Mouse (Mus musculus): ENCODE results near the gene Zfp781. TPM values are rescaled to one million over a fixed set of nuclear protein-coding genes. Genes with fewer than 3 reads are reported as not detected.
"Not testable (repeated sequence)": the region's sequence is repeated elsewhere in the genome, so short reads cannot be mapped to it uniquely, and the experiment has no call there.

Zfp781 gene
- polyA plus RNA-seq (2012; rRNA removed) = 0.02 and 0.07 TPM in 2 replicates

DNA sequence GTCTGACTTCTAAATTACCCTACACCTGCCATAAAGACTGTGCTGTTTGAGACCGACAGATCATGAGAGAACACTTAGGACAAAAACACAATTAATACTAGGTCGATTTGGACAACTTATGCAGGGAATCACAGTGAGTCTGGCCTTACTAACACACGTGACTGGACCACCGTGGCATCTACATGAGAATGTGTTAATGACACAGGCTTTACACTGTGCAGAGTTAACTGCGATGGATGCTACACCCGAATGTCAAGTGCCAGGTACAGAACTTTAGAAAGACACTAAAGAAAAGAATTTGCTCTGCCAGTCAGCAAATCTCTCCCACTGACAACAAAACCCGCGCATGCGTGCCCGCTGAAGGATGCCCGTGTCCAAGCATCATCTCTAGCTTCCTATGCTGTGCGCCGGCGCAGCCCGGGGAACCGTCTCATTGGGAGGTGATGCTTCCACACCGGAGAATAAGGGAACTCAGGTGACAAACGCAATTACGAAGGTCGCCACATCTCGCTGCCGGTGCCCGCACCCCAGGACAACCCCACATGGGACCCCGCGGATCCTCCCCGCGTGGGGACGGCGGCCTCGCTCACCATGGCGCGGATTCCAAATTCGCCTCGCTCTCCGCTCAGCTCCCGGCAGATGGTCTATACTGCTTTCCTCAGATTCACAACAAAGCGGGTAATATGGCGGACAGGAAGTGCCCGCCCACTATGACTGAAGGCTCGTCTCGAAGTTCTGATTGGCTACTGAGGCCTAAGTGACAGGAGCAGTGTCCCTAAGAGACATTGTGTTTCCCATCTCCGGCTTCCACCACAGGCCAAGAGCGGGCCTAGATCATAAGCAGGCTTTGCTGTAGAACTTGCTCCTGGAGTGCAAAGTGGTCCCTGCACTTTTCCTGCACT is at the start of gene Zfp781:
Gene Zfp781 (minus strand): TSS at position 639 of the 902 bp plus-strand sequence.
- H3K36me3 ChIP-seq (ENCODE audit: control insufficient read depth, insufficient read depth, low read length); DNase-seq (ENCODE audit: low read depth in 1 of 2, low spot score in 2 of 2); H3K4me3 ChIP-seq (ENCODE audit: extremely low read depth, insufficient read depth, insufficient read length); H3K4me1 ChIP-seq (ENCODE audit: control insufficient read depth, insufficient read depth, insufficient read length); H3K27me3 ChIP-seq (ENCODE audit: control insufficient read depth, insufficient read depth, low read length); H3K27ac ChIP-seq (ENCODE audit: insufficient read depth, low read length): not testable (repeated sequence)
- WGBS = no CpG with 5 or more reads among the region's 43 CpGs

- not testable (repeated sequence) for H3K27me3 ChIP-seq (ENCODE audit: control insufficient read depth, insufficient read depth, low read length); H3K4me1 ChIP-seq (ENCODE audit: control insufficient read depth, insufficient read depth, insufficient read length); DNase-seq (ENCODE audit: low read depth in 1 of 2, low spot score in 2 of 2); H3K4me3 ChIP-seq (ENCODE audit: extremely low read depth, insufficient read depth, insufficient read length); H3K36me3 ChIP-seq (ENCODE audit: control insufficient read depth, insufficient read depth, low read length); H3K27ac ChIP-seq (ENCODE audit: insufficient read depth, low read length)
- WGBS = no CpG with 5 or more reads among the region's 44 CpGs
Measured at GRCm38 (mm10) chr10:81978365-81979003, 48.2 kb upstream of the Zfp781 start.

DNA sequence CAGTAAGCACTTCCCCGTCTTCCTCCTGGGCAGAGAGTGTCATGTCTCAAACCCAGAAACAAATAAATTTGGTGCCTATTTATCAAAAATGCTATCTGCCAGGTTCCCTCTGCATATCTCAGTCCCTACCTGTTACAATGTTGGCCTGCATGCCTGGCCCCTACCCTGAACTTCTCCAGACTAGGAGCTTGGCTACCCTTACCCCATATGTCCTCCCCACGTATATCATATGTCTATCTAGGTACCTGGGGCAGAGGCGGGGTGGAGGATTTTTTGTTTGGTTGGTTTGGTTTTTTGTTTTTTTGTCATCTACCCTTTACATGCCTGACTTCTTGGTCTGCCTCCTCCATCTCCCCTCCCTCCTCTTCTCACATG is 451 bp upstream of the Zfp781 start:
- no CpG with 5 or more reads among the region's 3 CpGs for WGBS
- not testable (repeated sequence) for H3K4me1 ChIP-seq (ENCODE audit: control insufficient read depth, insufficient read depth, insufficient read length); H3K27ac ChIP-seq (ENCODE audit: insufficient read depth, low read length); DNase-seq (ENCODE audit: low read depth in 1 of 2, low spot score in 2 of 2); H3K36me3 ChIP-seq (ENCODE audit: control insufficient read depth, insufficient read depth, low read length); H3K4me3 ChIP-seq (ENCODE audit: extremely low read depth, insufficient read depth, insufficient read length); H3K27me3 ChIP-seq (ENCODE audit: control insufficient read depth, insufficient read depth, low read length)

DNA sequence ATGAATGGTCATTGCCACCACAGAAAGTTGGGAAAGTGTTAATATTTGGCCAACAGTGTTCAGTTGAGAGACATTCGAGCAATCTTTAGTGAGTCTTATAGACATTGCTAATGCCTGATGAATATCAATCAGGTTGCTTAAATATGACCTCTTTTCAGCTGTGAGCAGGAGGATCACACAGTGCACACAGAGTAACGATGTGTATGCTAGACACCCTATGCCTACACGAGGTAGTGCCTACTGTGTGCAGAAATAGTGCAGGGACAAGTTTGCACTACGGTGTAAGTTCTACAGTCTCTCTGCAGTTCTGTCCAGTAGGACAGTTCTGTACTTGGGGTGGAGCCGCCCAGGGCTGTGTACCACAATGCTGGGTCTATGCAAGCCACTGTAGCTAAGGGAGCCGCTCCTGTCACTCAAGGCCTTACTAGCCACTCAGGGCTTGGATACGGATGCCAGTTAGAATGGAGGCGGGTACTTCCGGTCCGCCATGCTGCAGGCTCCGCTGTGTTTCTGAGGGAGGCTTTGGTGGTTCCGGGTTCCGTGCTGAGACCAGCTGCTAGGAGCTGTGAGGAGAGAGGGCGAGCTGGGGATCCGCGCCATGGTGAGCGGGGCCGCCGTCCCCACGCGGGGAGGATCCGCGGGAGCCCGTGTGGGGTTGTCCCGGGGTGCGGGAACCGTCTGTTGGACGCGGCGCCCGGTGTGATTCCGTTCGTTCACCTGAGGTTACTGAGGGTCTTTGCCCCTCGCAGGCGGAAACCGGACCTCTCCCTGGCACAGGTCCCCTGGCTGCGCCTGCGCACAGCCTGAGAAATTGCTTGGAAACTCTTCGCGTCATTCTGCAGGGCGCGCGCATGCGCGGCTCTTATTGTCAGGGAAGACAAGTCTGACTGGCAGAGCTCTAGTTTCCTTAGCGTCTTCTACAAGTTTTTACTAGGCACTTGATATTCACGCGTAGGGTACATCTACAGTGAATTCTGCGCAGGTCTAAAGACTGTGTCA is 66.6 kb downstream of the Zfp781 start, which contains the start of gene Gm32687:
Gene Gm32687 (plus strand): TSS at position 526 of the 999 bp plus-strand sequence.
- not testable (repeated sequence) for DNase-seq (ENCODE audit: low read depth in 1 of 2, low spot score in 2 of 2)
- WGBS = 28% methylated on average over 6 of the region's 49 CpGs

More for the DNA sequence above, 66.6 kb downstream of the Zfp781 start, which contains the start of gene Gm32687:
- H3K4me3 ChIP-seq (ENCODE audit: extremely low read depth, insufficient read depth, insufficient read length) = peak within 1 kb of the TSS; percentile 23; the same call in 1 of the 2 replicates
- H3K27me3 ChIP-seq (ENCODE audit: control insufficient read depth, insufficient read depth, low read length); H3K36me3 ChIP-seq (ENCODE audit: control insufficient read depth, insufficient read depth, low read length); H3K27ac ChIP-seq (ENCODE audit: insufficient read depth, low read length); H3K4me1 ChIP-seq (ENCODE audit: control insufficient read depth, insufficient read depth, insufficient read length): not testable (repeated sequence)

Other genes with a start within 250 kb of the Zfp781 start
- gene Zfp433, start 225.7 kb downstream of the Zfp781 start, polyA plus RNA-seq (2012; rRNA removed) = 0.34 and 0.41 TPM in 2 replicates
- gene Gm3055, start 159.3 kb downstream of the Zfp781 start, polyA plus RNA-seq (2012; rRNA removed) = 0.39 and 0.41 TPM in 2 replicates
- gene Gm4767, start 118.3 kb downstream of the Zfp781 start, polyA plus RNA-seq (2012; rRNA removed) = not detected in 2 replicates
- gene Gm32687, start 66.5 kb downstream of the Zfp781 start, polyA plus RNA-seq (2012; rRNA removed) = 0.28 TPM in 1 of 2 replicates, not detected in the other
- 0.99 and 1.4 TPM in 2 replicates for gene Zfp873, start 117.6 kb upstream of the Zfp781 start, polyA plus RNA-seq (2012; rRNA removed)
- gene BC024063, start 152.9 kb upstream of the Zfp781 start, polyA plus RNA-seq (2012; rRNA removed) = 0.04 and 0.13 TPM in 2 replicates
- 0.19 and 0.22 TPM in 2 replicates for gene AU041133, start 197.5 kb upstream of the Zfp781 start, polyA plus RNA-seq (2012; rRNA removed)